Mouse (Mus musculus) cerebellum, adult 18-20 months (tissue): ENCODE measurements around the gene Cyp2d9.
"Not testable (repeated sequence)": the region's sequence is repeated elsewhere in the genome, so short reads cannot be mapped to it uniquely, and the experiment has no call there.

Experiments
- DNase-seq, 2 experiments: peaks; one replicate each; pipeline ENCODE4 v3.0.0; 2021

The Cyp2d9 gene

GRCm38 (mm10) chr15:82452133-82452532 is 18.9 kb downstream of the Cyp2d9 start:
- DNase-seq = not testable (repeated sequence)

GRCm38 (mm10) chr15:82453501-82453900 is 20.3 kb downstream of the Cyp2d9 start:
- not testable (repeated sequence) for DNase-seq

GRCm38 (mm10) chr15:82456086-82456790 is 23.0 kb downstream of the Cyp2d9 start:
- DNase-seq = not testable (repeated sequence)

- no peak for DNase-seq
Observed at GRCm38 (mm10) chr15:82457064-82458021, 24.1 kb downstream of the Cyp2d9 start.

GRCm38 (mm10) chr15:82459266-82459665 is 26.0 kb downstream of the Cyp2d9 start:
- not testable (repeated sequence) for DNase-seq

GRCm38 (mm10) chr15:82464701-82465100 is 31.5 kb downstream of the Cyp2d9 start:
- DNase-seq = no peak

GRCm38 (mm10) chr15:82494273-82494672 is 61.0 kb downstream of the Cyp2d9 start:
- not testable (repeated sequence) for DNase-seq
